Mouse (Mus musculus): ENCODE data around the gene Sh3bp2.
"Not testable (repeated sequence)": the region's sequence is repeated elsewhere in the genome, so short reads cannot be mapped to it uniquely, and the experiment has no call there.

Gene Sh3bp2

GRCm38 (mm10) chr5:34564291-34564690 is 38.7 kb downstream of the Sh3bp2 start:
- in situ Hi-C loops (cut with MboI; ENCODE audit: low sequenced_read_pairs): no loop called here

GRCm38 (mm10) chr5:34565545-34566283 is 40.1 kb downstream of the Sh3bp2 start:
- in situ Hi-C loops (cut with MboI; ENCODE audit: low sequenced_read_pairs): no loop called here

GRCm38 (mm10) chr5:34571551-34571950 is 45.9 kb downstream of the Sh3bp2 start:
- in situ Hi-C loops (cut with MboI; ENCODE audit: low sequenced_read_pairs): no loop called here

GRCm38 (mm10) chr5:34572568-34572967 is 46.9 kb downstream of the Sh3bp2 start:
- in situ Hi-C loops (cut with MboI; ENCODE audit: low sequenced_read_pairs): not testable (repeated sequence)

- in situ Hi-C loops (cut with MboI; ENCODE audit: low sequenced_read_pairs): no loop called here
Measured at GRCm38 (mm10) chr5:34573268-34574221, 47.9 kb downstream of the Sh3bp2 start, which contains the start of gene Add1. Gene Add1 (plus strand): TSS chr5:34573664.

- in situ Hi-C loops (cut with MboI; ENCODE audit: low sequenced_read_pairs): no loop called here
Measured at GRCm38 (mm10) chr5:34574721-34575120, 49.1 kb downstream of the Sh3bp2 start.

- in situ Hi-C loops (cut with MboI; ENCODE audit: low sequenced_read_pairs): no loop called here
Measured at GRCm38 (mm10) chr5:34576286-34576685, 50.6 kb downstream of the Sh3bp2 start.

- in situ Hi-C loops (cut with MboI; ENCODE audit: low sequenced_read_pairs): no loop called here
Measured at GRCm38 (mm10) chr5:34578038-34578655, 52.5 kb downstream of the Sh3bp2 start.

GRCm38 (mm10) chr5:34579377-34579776 is 53.7 kb downstream of the Sh3bp2 start:
- in situ Hi-C loops (cut with MboI; ENCODE audit: low sequenced_read_pairs): no loop called here

- in situ Hi-C loops (cut with MboI; ENCODE audit: low sequenced_read_pairs): not testable (repeated sequence)
Measured at GRCm38 (mm10) chr5:34581671-34582313, 56.2 kb downstream of the Sh3bp2 start.

- in situ Hi-C loops (cut with MboI; ENCODE audit: low sequenced_read_pairs): no loop called here
Measured at GRCm38 (mm10) chr5:34582314-34582675, 56.7 kb downstream of the Sh3bp2 start.

- in situ Hi-C loops (cut with MboI; ENCODE audit: low sequenced_read_pairs): no loop called here
Measured at GRCm38 (mm10) chr5:34585216-34585615, 59.6 kb downstream of the Sh3bp2 start.

- in situ Hi-C loops (cut with MboI; ENCODE audit: low sequenced_read_pairs): no loop called here
Measured at GRCm38 (mm10) chr5:34587881-34588280, 62.2 kb downstream of the Sh3bp2 start.

GRCm38 (mm10) chr5:34590059-34590458 is 64.4 kb downstream of the Sh3bp2 start:
- in situ Hi-C loops (cut with MboI; ENCODE audit: low sequenced_read_pairs): no loop called here

GRCm38 (mm10) chr5:34590702-34591101 is 65.1 kb downstream of the Sh3bp2 start:
- in situ Hi-C loops (cut with MboI; ENCODE audit: low sequenced_read_pairs): no loop called here

GRCm38 (mm10) chr5:34591388-34592004 is 65.9 kb downstream of the Sh3bp2 start:
- in situ Hi-C loops (cut with MboI; ENCODE audit: low sequenced_read_pairs): no loop called here

- in situ Hi-C loops (cut with MboI; ENCODE audit: low sequenced_read_pairs): not testable (repeated sequence)
Measured at GRCm38 (mm10) chr5:34592224-34592623, 66.6 kb downstream of the Sh3bp2 start.

GRCm38 (mm10) chr5:34592666-34593065 is 67.0 kb downstream of the Sh3bp2 start:
- in situ Hi-C loops (cut with MboI; ENCODE audit: low sequenced_read_pairs): no loop called here

- in situ Hi-C loops (cut with MboI; ENCODE audit: low sequenced_read_pairs): no loop called here
Measured at GRCm38 (mm10) chr5:34593202-34593727, 67.6 kb downstream of the Sh3bp2 start.

GRCm38 (mm10) chr5:34604576-34604975 is 78.9 kb downstream of the Sh3bp2 start:
- in situ Hi-C loops (cut with MboI; ENCODE audit: low sequenced_read_pairs): no loop called here
